In genomic region chr2:148558365-148558764, GRCm38 (mm10) we compare ENCODE assay signal across 11 mouse cellular contexts.
A peak's percentile ranks its signal among the peaks of the same experiment; 100 is the strongest.
DNase-seq lines count a peak whose midpoint lies in the region; ATAC-seq and TF ChIP-seq lines count a peak whose summit lies in the region.
"Had no signal": no experiment of that assay in that cellular context is flagged by ENCODE, and none has a peak within 500 bp of the region (broad histone marks: within the 10 kb centered on the region; RNA-seq: fewer than 3 reads in every experiment).

No protein-coding gene starts in this region.

- no peak overlapping the region for H3K4me3 ChIP-seq in kidney, adult 2 months (ENCODE audit: insufficient read depth, low read depth, low read length)
- no peak overlapping the region for H3K4me3 ChIP-seq in liver, embryonic 15.5 days (replicated peaks)
- H3K4me3 ChIP-seq: stomach, embryonic 15.5 days had no signal

- no peaks in the 10 kb centered on the region for H3K27me3 ChIP-seq in kidney, adult 2 months (replicated peaks; ENCODE audit: control insufficient read depth, insufficient read depth, low read length)
- no peaks in the 10 kb centered on the region for H3K27me3 ChIP-seq in liver, embryonic 15.5 days
- H3K27me3 ChIP-seq: stomach, embryonic 15.5 days had no signal

- ATAC-seq in liver, embryonic 15.5 days (ENCODE audit: insufficient read depth): 0 out of 2 replicates have a peak, but pooled peaks have one; percentile 18

- peaks cover 10% of the 10 kb centered on the region for H3K4me1 ChIP-seq in kidney, adult 2 months (ENCODE audit: control insufficient read depth, insufficient read depth, low read length)
- H3K4me1 ChIP-seq in liver, embryonic 15.5 days (replicated peaks): no peaks in the 10 kb centered on the region

- H3K9me3 ChIP-seq in liver, embryonic 15.5 days (replicated peaks): no peaks in the 10 kb centered on the region
- H3K9me3 ChIP-seq: stomach, embryonic 15.5 days had no signal

- TF ChIP-seq POLR2A in kidney, adult 2 months (IDR thresholded peaks at IDR 0.05; ENCODE audit: low read depth, low read length): no peak

- no peak overlapping the region for H3K9ac ChIP-seq in liver, embryonic 15.5 days
- H3K9ac ChIP-seq: stomach, embryonic 15.5 days had no signal

- H3K36me3 ChIP-seq in kidney, adult 2 months (ENCODE audit: control insufficient read depth, insufficient read depth, low read length): no peaks in the 10 kb centered on the region
- H3K36me3 ChIP-seq in liver, embryonic 15.5 days (replicated peaks): no peaks in the 10 kb centered on the region
- H3K36me3 ChIP-seq: stomach, embryonic 15.5 days had no signal

- DNase-seq in kidney, adult 2 months: no peak
- DNase-seq in kidney, adult 8-10 months: no peak
- DNase-seq in 416B (ENCODE audit: low read depth): peak; percentile 50
- DNase-seq in CD4-positive helper T cell, adult 2 months (ENCODE audit: low read depth, low spot score): peak; percentile 6
- no peak for DNase-seq in thymus, postnatal 0 days (ENCODE audit: low spot score)
- no peak for DNase-seq in layer of hippocampus, postnatal 10 days (ENCODE audit: low spot score in 2 of 2)
- DNase-seq: gastrocnemius, postnatal 25 days; heart, postnatal 10 days; layer of hippocampus, postnatal 36 days had no signal

- H3K27ac ChIP-seq in kidney, adult 2 months (ENCODE audit: insufficient read depth, low read depth, low read length): no peak overlapping the region
- no peak overlapping the region for H3K27ac ChIP-seq in liver, embryonic 15.5 days (replicated peaks)
- H3K27ac ChIP-seq: stomach, embryonic 15.5 days had no signal

- peak; percentile 12; the same call in 1 of the 2 replicates for TF ChIP-seq CTCF in kidney, adult 2 months (conservative IDR thresholded peaks at IDR 0.05; ENCODE audit: insufficient read depth, insufficient read length, low read depth, low read length)

- H3K4me2 ChIP-seq in liver, embryonic 15.5 days: no peak overlapping the region
- H3K4me2 ChIP-seq: stomach, embryonic 15.5 days had no signal

Comparison
In these comparisons a context has a peak if more than half of its experiments do, and no peak if none do; other contexts are left out.
1. DNase-seq: peak in 416B (single experiment) and CD4-positive helper T cell, adult 2 months (single experiment); none in kidney, adult 2 months (single experiment), kidney, adult 8-10 months (0 of 2), thymus, postnatal 0 days (single experiment) and layer of hippocampus, postnatal 10 days (0 of 2).